Mouse (Mus musculus): ENCODE measurements around the gene Madd.

Gene Madd

GRCm38 (mm10) chr2:91183711-91184405 lies at the start of gene Madd:
Madd (minus strand) TSS chr2:91183837.
- peak; percentile 88 for DNase-seq (ENCODE audit: low spot score)

GRCm38 (mm10) chr2:91229735-91230134 lies 46.1 kb upstream of the Madd start:
- no peak for DNase-seq (ENCODE audit: low spot score)

- no peak for DNase-seq (ENCODE audit: low spot score)
Measured at GRCm38 (mm10) chr2:91223614-91224013, 40.0 kb upstream of the Madd start.

- DNase-seq (ENCODE audit: low spot score): no peak
Measured at GRCm38 (mm10) chr2:91220501-91220900, 36.9 kb upstream of the Madd start.

- DNase-seq (ENCODE audit: low spot score): peak; percentile 11
Measured at GRCm38 (mm10) chr2:91217032-91217431, 33.4 kb upstream of the Madd start.

DNA sequence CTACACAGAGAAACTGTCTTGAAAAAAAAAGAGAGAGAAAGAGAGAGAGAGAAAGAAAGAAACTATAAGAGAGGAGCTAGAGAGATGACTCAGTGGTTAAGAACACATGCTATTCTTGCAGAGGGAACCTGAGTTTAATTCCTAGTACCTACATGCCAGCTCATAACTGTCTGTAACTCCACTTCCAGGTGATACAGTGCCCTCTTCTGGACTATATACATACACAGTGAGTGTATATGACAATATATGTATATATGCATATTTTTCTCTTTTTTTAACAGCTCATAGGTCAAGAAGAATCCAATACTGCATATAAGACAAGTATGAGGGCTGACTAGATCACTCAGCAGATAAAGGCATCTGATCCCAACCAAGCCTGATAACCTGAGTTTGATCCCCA lies 29.7 kb upstream of the Madd start:
- no peak for DNase-seq (ENCODE audit: low spot score)

DNA sequence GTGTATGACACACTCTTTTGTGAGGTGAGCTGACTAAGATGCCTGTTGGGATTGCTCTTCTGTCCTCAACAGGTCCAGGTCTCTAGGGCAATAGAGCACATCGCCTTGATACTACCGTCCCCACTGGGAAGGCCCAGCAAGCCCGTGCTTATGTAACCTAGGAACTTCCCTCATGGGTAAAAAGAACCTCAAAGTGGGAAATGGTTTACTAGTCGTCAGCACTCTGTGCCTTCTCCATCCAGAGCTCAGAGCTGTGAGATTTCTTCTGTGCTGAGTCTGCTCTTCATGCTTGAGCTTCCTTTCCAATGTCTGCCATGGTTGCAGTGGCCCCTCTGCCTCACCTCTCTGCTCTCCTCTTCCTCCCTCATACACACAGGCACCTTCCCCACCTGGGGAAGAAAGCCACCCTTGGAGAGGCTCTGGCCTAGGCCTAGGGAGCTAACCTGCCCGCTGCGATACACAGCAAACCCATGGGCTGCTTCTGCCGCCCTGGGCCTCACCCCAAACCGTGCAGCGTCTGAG lies 22.7 kb upstream of the Madd start:
- no peak for DNase-seq (ENCODE audit: low spot score)

DNA sequence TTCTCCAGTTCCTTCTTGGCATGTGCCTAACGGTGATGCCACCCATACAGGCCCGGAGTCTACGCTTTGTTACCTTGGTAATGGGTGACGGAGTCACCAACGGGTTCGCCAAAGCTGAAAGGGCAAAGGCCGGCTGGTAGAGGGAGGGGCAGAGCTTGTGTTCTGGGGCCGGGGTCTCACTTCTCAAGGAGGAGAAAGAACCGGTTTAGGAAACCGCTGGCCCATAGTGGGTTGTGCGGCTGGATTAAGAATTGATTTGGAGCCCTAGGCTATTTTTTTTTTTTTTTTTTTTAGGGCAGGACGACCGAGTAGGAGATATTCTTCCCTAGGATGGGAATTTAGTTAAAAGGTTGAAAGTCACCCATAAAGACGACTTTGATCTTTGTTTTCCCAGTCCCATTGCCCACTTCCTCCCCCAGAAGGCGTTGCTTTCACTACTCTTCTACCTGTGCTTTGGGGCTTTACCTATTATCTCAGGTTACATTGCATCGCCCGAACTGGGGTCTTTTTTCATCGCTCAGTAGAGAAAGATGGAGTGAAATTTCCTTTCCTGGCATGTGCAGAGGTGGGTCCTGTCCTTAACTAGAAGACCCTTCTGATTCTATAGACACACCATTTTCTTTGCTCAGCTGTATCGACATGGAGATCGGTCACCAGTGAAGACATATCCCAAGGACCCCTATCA lies 19.5 kb upstream of the Madd start:
- DNase-seq (ENCODE audit: low spot score): no peak

DNA sequence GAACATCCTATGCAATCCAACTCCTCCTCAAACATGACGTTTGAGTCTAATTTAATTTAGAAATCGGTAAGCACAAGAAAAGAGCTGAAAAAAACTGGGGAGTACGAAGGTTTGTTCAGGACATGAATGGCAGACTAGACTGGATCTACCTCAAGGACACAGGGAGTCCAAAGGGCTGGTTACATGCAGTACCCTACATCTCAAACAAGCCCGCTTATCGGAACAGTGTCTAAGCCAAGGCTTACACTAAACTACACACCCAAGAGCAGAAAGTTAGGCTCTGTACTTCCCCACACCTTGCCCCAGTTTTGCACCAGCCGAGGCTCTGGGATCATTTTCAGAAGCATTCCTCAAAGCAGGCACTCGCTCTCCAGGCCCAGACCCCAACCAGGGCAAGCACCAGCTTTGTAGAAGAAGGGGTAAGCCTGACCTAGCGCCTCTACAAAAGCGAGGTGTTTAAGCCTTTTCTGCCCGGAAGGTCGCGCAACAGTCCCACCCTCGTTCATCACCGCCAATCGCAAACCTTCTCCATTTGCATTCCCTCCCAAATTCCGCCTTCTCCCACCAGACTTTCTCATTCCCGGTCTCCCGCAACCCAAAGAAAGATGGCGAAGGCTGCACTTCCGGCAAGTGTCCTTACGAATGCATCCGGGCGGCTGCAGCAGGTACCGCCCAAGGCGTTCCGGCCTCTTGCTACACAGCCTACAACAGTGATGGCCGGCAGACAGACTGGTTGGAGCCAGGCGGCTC lies 18.8 kb upstream of the Madd start, which contains the start of the genes Nr1h3 and Acp2:
Nr1h3 (minus strand) TSS at position 613 of the 750 bp plus-strand sequence.
Acp2 (plus strand) TSS at position 664 of the 750 bp plus-strand sequence.
- DNase-seq (ENCODE audit: low spot score): peak; percentile 88

DNA sequence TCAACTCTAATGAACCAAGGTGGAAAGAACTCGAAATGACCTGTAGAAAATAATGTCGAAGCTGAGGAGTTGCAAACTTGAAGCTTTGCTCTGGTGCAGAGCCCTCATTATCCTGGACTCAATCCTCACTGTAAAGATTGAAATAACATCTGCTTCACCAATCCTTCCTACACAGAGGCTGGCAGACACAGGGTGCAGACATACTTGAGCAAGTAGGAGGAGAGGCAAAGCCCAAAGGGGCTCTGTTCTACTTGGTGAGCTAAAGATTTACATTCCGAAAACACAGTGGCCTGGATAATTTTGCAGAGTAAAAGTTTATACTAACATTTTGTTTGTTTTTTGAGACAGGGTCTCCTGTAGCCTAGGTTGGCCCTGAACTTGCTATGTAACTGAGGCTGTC lies 15.3 kb upstream of the Madd start:
- DNase-seq (ENCODE audit: low spot score): no peak

- no peak for DNase-seq (ENCODE audit: low spot score)
Measured at GRCm38 (mm10) chr2:91196577-91197001, 13.0 kb upstream of the Madd start.

DNA sequence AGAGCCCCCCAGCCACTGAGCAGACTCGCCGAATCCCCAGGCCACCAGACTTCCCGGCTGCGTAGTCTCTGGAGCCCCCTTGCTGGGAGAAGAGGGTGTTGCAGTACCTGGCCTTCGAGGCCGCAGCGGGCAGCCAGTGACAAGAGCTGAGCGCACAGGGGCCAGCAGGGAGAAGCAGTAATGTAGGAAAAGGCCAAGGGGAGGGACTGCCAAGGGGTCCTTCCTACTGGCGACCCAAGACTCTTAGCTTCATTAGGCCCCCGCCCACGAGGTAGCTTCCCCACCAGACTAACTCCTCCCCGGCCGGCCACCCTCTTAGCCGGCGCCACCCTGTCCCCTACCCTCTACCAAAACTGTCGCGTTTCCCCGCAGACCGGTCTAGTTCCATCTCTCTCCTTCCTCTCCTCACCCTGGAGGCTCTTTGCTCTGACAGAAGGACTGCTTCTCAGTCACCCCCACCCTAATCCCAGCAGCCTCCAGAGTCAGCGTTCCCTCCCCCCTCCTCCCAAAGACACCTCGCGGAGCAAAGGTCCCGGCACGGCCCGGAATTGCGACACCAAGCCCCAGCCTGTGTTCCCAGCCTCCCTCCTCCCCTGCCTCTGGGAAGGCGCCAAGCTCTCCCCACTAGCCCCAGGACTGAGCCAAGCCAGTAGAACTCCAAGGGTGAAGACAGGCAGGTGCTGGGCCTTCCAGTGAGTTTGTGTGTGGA lies 11.1 kb upstream of the Madd start:
- DNase-seq (ENCODE audit: low spot score): peak; percentile 62

- no peak for DNase-seq (ENCODE audit: low spot score)
Measured at GRCm38 (mm10) chr2:91190501-91190900, 6.9 kb upstream of the Madd start.

- peak; percentile 6 for DNase-seq (ENCODE audit: low spot score)
Measured at GRCm38 (mm10) chr2:91187431-91187830, 3.8 kb upstream of the Madd start.

DNA sequence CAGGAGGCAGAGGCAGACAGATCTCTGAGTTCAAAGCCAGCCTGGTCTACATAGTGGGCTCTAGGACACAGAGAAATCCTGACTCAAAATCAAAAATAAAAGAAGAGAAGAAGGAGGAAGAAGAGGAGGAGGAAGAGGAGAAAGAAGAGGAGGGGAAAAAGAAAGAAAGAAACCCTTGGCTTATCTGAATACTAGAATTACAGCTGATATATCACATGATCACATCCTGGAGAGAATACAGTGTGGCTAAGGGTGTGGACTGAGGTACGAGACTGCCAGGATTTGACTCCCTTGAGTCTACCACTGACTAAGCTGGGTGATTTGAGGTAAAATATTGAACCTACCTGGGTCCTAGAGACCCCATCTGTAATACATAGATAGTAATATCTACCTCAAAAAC lies 2.6 kb upstream of the Madd start:
- DNase-seq (ENCODE audit: low spot score): no peak

GRCm38 (mm10) chr2:91183148-91183513 lies 506 bp downstream of the Madd start:
- DNase-seq (ENCODE audit: low spot score): peak; percentile 98

GRCm38 (mm10) chr2:91182405-91183147 lies 1.1 kb downstream of the Madd start:
- DNase-seq (ENCODE audit: low spot score): peak; percentile 82

GRCm38 (mm10) chr2:91182016-91182404 lies 1.6 kb downstream of the Madd start:
- DNase-seq (ENCODE audit: low spot score): peak; percentile 71

GRCm38 (mm10) chr2:91180706-91181105 lies 2.9 kb downstream of the Madd start:
- DNase-seq (ENCODE audit: low spot score): no peak

DNA sequence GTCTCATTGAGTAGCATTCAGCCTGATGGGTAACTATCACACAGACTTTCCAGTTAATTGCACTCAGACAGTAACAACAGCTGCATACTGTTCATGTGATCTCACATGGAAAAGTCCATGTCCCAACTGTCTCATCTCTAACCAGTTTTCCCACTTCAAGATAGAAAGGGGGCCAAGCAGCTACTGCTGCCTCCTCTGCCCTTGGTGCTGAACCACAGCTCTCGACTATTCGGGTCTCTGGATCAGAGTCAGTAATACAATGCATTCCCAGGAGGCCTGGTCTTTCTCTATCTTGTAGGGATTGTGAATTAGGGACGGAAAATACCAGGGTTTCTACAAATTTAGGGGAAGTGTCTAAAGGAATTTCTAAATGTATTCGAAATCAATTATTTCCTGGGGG lies 3.8 kb downstream of the Madd start:
- DNase-seq (ENCODE audit: low spot score): no peak

DNA sequence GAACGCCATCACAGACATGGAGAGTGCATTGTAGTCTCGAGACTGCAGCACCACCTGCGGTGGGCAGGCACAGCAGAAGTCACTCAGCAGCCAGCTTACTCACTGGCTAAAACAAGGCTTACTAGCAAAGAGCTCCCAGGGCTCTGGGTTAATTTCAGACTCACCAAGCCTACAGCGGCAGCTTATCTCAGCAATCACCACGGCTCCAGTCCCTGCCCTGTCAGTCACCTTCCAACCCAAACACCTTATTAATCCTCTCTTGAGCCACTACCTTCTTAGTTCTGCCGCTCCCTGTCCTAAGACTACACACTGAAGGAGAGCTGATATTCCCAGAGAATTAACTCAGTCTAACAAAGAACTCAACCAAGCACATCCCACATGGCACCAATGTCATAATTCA lies 7.4 kb downstream of the Madd start:
- no peak for DNase-seq (ENCODE audit: low spot score)
